Mouse (Mus musculus): ENCODE results near the gene Gm12248. TPM values are rescaled to one million over a fixed set of nuclear protein-coding genes. Genes with fewer than 3 reads are reported as not detected.

The Gm12248 gene
- polyA plus RNA-seq, 1 experiment from 2014 or later = not detected

Other genes starting within 250 kb of the Gm12248 start
- 17.8 and 18.4 TPM in 2 replicates for gene Larp1, start 84.1 kb downstream of the Gm12248 start, polyA plus RNA-seq (2014; fragmentation: Nextera tagmentation; extraction: Ambion mirVana)
- 76.4 and 77.7 TPM in 2 replicates for gene Cnot8, start 11.0 kb upstream of the Gm12248 start, polyA plus RNA-seq (2014; fragmentation: Nextera tagmentation; extraction: Ambion mirVana)
- 13.3 and 14.1 TPM in 2 replicates for gene Gemin5, start 75.4 kb upstream of the Gm12248 start, polyA plus RNA-seq (2014; fragmentation: Nextera tagmentation; extraction: Ambion mirVana)
- 107 and 116 TPM in 2 replicates for gene Mrpl22, start 78.5 kb upstream of the Gm12248 start, polyA plus RNA-seq (2014; fragmentation: Nextera tagmentation; extraction: Ambion mirVana)
- 6.2 and 7.9 TPM in 2 replicates for gene Igtp, start 106.4 kb upstream of the Gm12248 start, polyA plus RNA-seq (2014; fragmentation: Nextera tagmentation; extraction: Ambion mirVana)
- 4.3 and 5.6 TPM in 2 replicates for gene Irgm2, start 106.5 kb upstream of the Gm12248 start, polyA plus RNA-seq (2014; fragmentation: Nextera tagmentation; extraction: Ambion mirVana)
- not detected in 2 replicates for gene 4930438A08Rik, start 181.7 kb upstream of the Gm12248 start, polyA plus RNA-seq (2014; fragmentation: Nextera tagmentation; extraction: Ambion mirVana)
- gene Zfp692, start 213.9 kb upstream of the Gm12248 start, polyA plus RNA-seq (2014; fragmentation: Nextera tagmentation; extraction: Ambion mirVana) = 6.9 and 7.6 TPM in 2 replicates
- 33.9 and 38.4 TPM in 2 replicates for gene Zfp672, start 237.2 kb upstream of the Gm12248 start, polyA plus RNA-seq (2014; fragmentation: Nextera tagmentation; extraction: Ambion mirVana)
- gene Sh3bp5l, start 237.6 kb upstream of the Gm12248 start, polyA plus RNA-seq (2014; fragmentation: Nextera tagmentation; extraction: Ambion mirVana) = 19.2 and 19.5 TPM in 2 replicates